In genomic region chr9:41413091-41413490, GRCm38 (mm10) we compare ENCODE assay signal across 7 mouse cellular contexts.
DNase-seq lines count a peak whose midpoint lies in the region; ATAC-seq and TF ChIP-seq lines count a peak whose summit lies in the region.
"Not testable (repeated sequence)": the region's sequence is repeated elsewhere in the genome, so short reads cannot be mapped to it uniquely, and the experiment has no call there.

No protein-coding gene starts in this region.

- 0 out of 2 replicates have a peak overlapping the region, but pooled peaks have one; percentile 48 for H3K27ac ChIP-seq in forebrain, embryonic 13.5 days
- H3K27ac ChIP-seq in forebrain, embryonic 15.5 days (replicated peaks) = peak overlapping the region; percentile 45
- peak overlapping the region; percentile 31; the same call in 1 of the 2 replicates for H3K27ac ChIP-seq in hindbrain, embryonic 13.5 days
- H3K27ac ChIP-seq in hindbrain, embryonic 15.5 days (replicated peaks) = peak overlapping the region; percentile 3
- peak overlapping the region; percentile 54 for H3K27ac ChIP-seq in midbrain, embryonic 12.5 days (replicated peaks)
- peak overlapping the region; percentile 68 for H3K27ac ChIP-seq in midbrain, embryonic 15.5 days
- peak overlapping the region; percentile 67; the same call in 1 of the 2 replicates for H3K27ac ChIP-seq in midbrain, postnatal 0 days (ENCODE audit: low read depth, low read length)

- H3K27me3 ChIP-seq in forebrain, embryonic 13.5 days; forebrain, embryonic 15.5 days; hindbrain, embryonic 13.5 days; hindbrain, embryonic 15.5 days; midbrain, embryonic 12.5 days; midbrain, embryonic 15.5 days (replicated peaks); midbrain, postnatal 0 days (ENCODE audit: insufficient read depth, low read length): not testable (repeated sequence)

- not testable (repeated sequence) for H3K9me3 ChIP-seq in forebrain, embryonic 13.5 days (replicated peaks); forebrain, embryonic 15.5 days; hindbrain, embryonic 13.5 days; hindbrain, embryonic 15.5 days; midbrain, embryonic 12.5 days; midbrain, embryonic 15.5 days; midbrain, postnatal 0 days (ENCODE audit: low read length)

- not testable (repeated sequence) for H3K9ac ChIP-seq in forebrain, embryonic 13.5 days; forebrain, embryonic 15.5 days (replicated peaks); hindbrain, embryonic 13.5 days; hindbrain, embryonic 15.5 days; midbrain, embryonic 12.5 days (replicated peaks); midbrain, embryonic 15.5 days; midbrain, postnatal 0 days (replicated peaks; ENCODE audit: low read length, poor library complexity, severe bottlenecking)

- ATAC-seq in forebrain, embryonic 13.5 days; forebrain, embryonic 15.5 days (replicated peaks); hindbrain, embryonic 13.5 days (ENCODE audit: low FRiP score); hindbrain, embryonic 15.5 days (ENCODE audit: low FRiP score, low read depth); midbrain, embryonic 12.5 days (ENCODE audit: low FRiP score, low read depth); midbrain, embryonic 15.5 days (replicated peaks); midbrain, postnatal 0 days (ENCODE audit: low FRiP score): not testable (repeated sequence)

- H3K4me1 ChIP-seq in forebrain, embryonic 13.5 days = peaks cover 20% of the 10 kb centered on the region
- H3K4me1 ChIP-seq in forebrain, embryonic 15.5 days = peaks cover 19% of the 10 kb centered on the region
- peaks cover 22% of the 10 kb centered on the region for H3K4me1 ChIP-seq in hindbrain, embryonic 13.5 days (replicated peaks)
- H3K4me1 ChIP-seq in hindbrain, embryonic 15.5 days (replicated peaks) = peaks cover 17% of the 10 kb centered on the region
- H3K4me1 ChIP-seq in midbrain, embryonic 12.5 days = peaks cover 20% of the 10 kb centered on the region
- peaks cover 17% of the 10 kb centered on the region for H3K4me1 ChIP-seq in midbrain, embryonic 15.5 days
- not testable (repeated sequence) for H3K4me1 ChIP-seq in midbrain, postnatal 0 days (ENCODE audit: insufficient read depth, low read length)

- H3K4me3 ChIP-seq in forebrain, embryonic 13.5 days; forebrain, embryonic 15.5 days; hindbrain, embryonic 13.5 days; hindbrain, embryonic 15.5 days; midbrain, embryonic 12.5 days; midbrain, embryonic 15.5 days; midbrain, postnatal 0 days (ENCODE audit: low read depth, low read length): not testable (repeated sequence)

- not testable (repeated sequence) for H3K4me2 ChIP-seq in forebrain, embryonic 13.5 days; forebrain, embryonic 15.5 days (replicated peaks); hindbrain, embryonic 13.5 days; hindbrain, embryonic 15.5 days; midbrain, embryonic 12.5 days (replicated peaks); midbrain, embryonic 15.5 days; midbrain, postnatal 0 days (ENCODE audit: low read depth, low read length, poor library complexity, severe bottlenecking)

- not testable (repeated sequence) for H3K36me3 ChIP-seq in forebrain, embryonic 13.5 days (ENCODE audit: poor library complexity, severe bottlenecking); forebrain, embryonic 15.5 days; hindbrain, embryonic 15.5 days; midbrain, embryonic 15.5 days (replicated peaks); midbrain, postnatal 0 days (ENCODE audit: insufficient read depth, low read length)
- peaks cover 19% of the 10 kb centered on the region for H3K36me3 ChIP-seq in hindbrain, embryonic 13.5 days
- H3K36me3 ChIP-seq in midbrain, embryonic 12.5 days = peaks cover 26% of the 10 kb centered on the region

- TF ChIP-seq CTCF in midbrain, postnatal 0 days (IDR thresholded peaks at IDR 0.05) = not testable (repeated sequence)

- DNase-seq in midbrain, postnatal 0 days (ENCODE audit: low spot score) = not testable (repeated sequence)

Comparison
In these comparisons a context has a peak if more than half of its experiments do, and no peak if none do; other contexts are left out.
1. H3K27ac ChIP-seq: peak in every context shown above with its lines; median percentile 68 in midbrain, embryonic 15.5 days; 67 in midbrain, postnatal 0 days; 54 in midbrain, embryonic 12.5 days; 48 in forebrain, embryonic 13.5 days; 45 in forebrain, embryonic 15.5 days; 31 in hindbrain, embryonic 13.5 days; 3 in hindbrain, embryonic 15.5 days.